Mouse (Mus musculus): ENCODE results near the gene Cep95. TPM values are rescaled to one million over a fixed set of nuclear protein-coding genes. Genes with fewer than 3 reads are reported as not detected.
"Not testable (repeated sequence)": the region's sequence is repeated elsewhere in the genome, so short reads cannot be mapped to it uniquely, and the experiment has no call there.

Cep95 gene
- polyA plus RNA-seq, 2 experiments from 2014 or later: 36.7 to 48.9 TPM

- ATAC-seq: no peak
Observed at GRCm38 (mm10) chr11:106777395-106777794, 11.7 kb upstream of the Cep95 start.

- ATAC-seq: no peak
Observed at GRCm38 (mm10) chr11:106778132-106778531, 10.9 kb upstream of the Cep95 start.

- peak; percentile 30 for ATAC-seq
Observed at GRCm38 (mm10) chr11:106778589-106779387, 10.3 kb upstream of the Cep95 start.

GRCm38 (mm10) chr11:106779388-106780088 lies 9.5 kb upstream of the Cep95 start, which contains the start of gene Polg2:
Gene Polg2 (minus strand): TSS chr11:106779537.
- ATAC-seq: peak; percentile 85

GRCm38 (mm10) chr11:106780089-106780425 lies 9.0 kb upstream of the Cep95 start:
- ATAC-seq: no peak

- no peak for ATAC-seq
Observed at GRCm38 (mm10) chr11:106780590-106781220, 8.3 kb upstream of the Cep95 start.

GRCm38 (mm10) chr11:106782271-106782670 lies 6.8 kb upstream of the Cep95 start:
- ATAC-seq: not testable (repeated sequence)

- ATAC-seq: no peak
Observed at GRCm38 (mm10) chr11:106782841-106783764, 5.9 kb upstream of the Cep95 start.

- ATAC-seq: no peak
Observed at GRCm38 (mm10) chr11:106784476-106784875, 4.6 kb upstream of the Cep95 start.

- no peak for ATAC-seq
Observed at GRCm38 (mm10) chr11:106785043-106785442, 4.0 kb upstream of the Cep95 start.

GRCm38 (mm10) chr11:106787131-106788025 lies 1.7 kb upstream of the Cep95 start:
- peak; percentile 28 for ATAC-seq

- peak; percentile 42 for ATAC-seq
Observed at GRCm38 (mm10) chr11:106788026-106788774, 852 bp upstream of the Cep95 start.

GRCm38 (mm10) chr11:106789649-106790048 lies 597 bp downstream of the Cep95 start:
- no peak for ATAC-seq

GRCm38 (mm10) chr11:106793846-106794245 lies 4.8 kb downstream of the Cep95 start:
- no peak for ATAC-seq

- ATAC-seq: no peak
Observed at GRCm38 (mm10) chr11:106795679-106796078, 6.6 kb downstream of the Cep95 start.

GRCm38 (mm10) chr11:106802069-106802627 lies 13.1 kb downstream of the Cep95 start:
- ATAC-seq: no peak

GRCm38 (mm10) chr11:106807442-106807841 lies 18.4 kb downstream of the Cep95 start:
- ATAC-seq: not testable (repeated sequence)

- no peak for ATAC-seq
Observed at GRCm38 (mm10) chr11:106812410-106813136, 23.5 kb downstream of the Cep95 start.

GRCm38 (mm10) chr11:106814601-106815320 lies 25.7 kb downstream of the Cep95 start:
- ATAC-seq: no peak

Data from CD4-positive, CD25-positive, alpha-beta regulatory T cell, adult 4 months (primary cell).